Mouse (Mus musculus) T-cell, adult 2 months (primary cell): Measurements from ENCODE around the gene Gm42669.

Experiments
- DNase-seq: peaks from one replicate; pipeline ENCODE4 v3.0.0; 2022; ENCODE audit warnings: low spot score

Gm42669 gene

GRCm38 (mm10) chr5:107521897-107522296, 14.5 kb downstream of the Gm42669 start:
- DNase-seq, result no peak

- DNase-seq, result no peak
Observed at GRCm38 (mm10) chr5:107524281-107524680, 16.9 kb downstream of the Gm42669 start.

- no peak for DNase-seq
Observed at GRCm38 (mm10) chr5:107528856-107529255, 21.4 kb downstream of the Gm42669 start.

GRCm38 (mm10) chr5:107533590-107533989, 26.2 kb downstream of the Gm42669 start:
- DNase-seq, result no peak

GRCm38 (mm10) chr5:107534581-107534980, 27.2 kb downstream of the Gm42669 start, which contains the start of gene 1700028K03Rik:
Gene 1700028K03Rik (plus strand): TSS chr5:107534709.
- no peak for DNase-seq

DNA sequence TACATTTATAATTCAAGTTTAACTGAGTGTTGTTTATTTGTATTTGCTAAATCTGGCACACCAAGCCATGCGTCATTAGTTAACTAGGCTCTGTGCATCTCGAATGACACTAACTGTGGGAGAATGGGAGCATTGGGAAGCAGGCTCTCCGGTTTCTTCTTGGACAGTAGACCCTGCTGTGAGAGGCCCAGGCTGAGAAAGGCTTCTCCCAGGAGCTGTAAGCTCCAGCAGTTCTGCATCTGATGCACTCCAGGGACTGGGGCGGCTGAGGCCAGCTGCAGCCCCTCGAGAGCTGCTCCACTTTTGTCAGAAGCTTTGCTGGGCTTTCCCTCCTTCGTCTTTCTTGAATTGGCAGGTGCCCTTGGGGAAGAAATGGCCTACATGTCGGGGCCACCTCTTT, 34.3 kb downstream of the Gm42669 start:
- DNase-seq, result no peak

- DNase-seq, result peak; percentile 67
Observed at GRCm38 (mm10) chr5:107545927-107546326, 38.5 kb downstream of the Gm42669 start.

- DNase-seq, result no peak
Observed at GRCm38 (mm10) chr5:107547955-107548354, 40.5 kb downstream of the Gm42669 start.

DNA sequence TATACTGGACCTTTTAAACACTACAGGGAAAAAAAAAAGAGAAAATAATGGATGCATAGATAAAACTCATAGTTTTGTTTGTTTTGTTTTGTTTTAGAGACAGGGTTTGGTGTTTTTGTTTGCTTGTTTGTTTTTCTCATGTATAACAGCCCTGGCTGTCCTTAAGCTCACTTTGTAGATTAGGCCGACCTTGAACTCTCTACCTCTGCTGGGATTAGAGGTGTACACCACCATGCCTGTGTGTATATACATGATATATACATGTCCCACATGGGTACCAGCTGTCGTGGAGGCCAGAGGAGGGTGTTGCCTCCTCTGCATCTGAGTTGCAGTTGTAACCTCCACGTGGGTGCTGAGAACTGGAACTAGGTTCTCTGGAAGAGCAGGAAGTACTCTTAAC, 41.0 kb downstream of the Gm42669 start:
- no peak for DNase-seq

- peak; percentile 6 for DNase-seq
Observed at GRCm38 (mm10) chr5:107554336-107554735, 46.9 kb downstream of the Gm42669 start.

GRCm38 (mm10) chr5:107556969-107557368, 49.5 kb downstream of the Gm42669 start:
- DNase-seq, result no peak

- no peak for DNase-seq
Observed at GRCm38 (mm10) chr5:107569148-107569547, 61.7 kb downstream of the Gm42669 start.

DNA sequence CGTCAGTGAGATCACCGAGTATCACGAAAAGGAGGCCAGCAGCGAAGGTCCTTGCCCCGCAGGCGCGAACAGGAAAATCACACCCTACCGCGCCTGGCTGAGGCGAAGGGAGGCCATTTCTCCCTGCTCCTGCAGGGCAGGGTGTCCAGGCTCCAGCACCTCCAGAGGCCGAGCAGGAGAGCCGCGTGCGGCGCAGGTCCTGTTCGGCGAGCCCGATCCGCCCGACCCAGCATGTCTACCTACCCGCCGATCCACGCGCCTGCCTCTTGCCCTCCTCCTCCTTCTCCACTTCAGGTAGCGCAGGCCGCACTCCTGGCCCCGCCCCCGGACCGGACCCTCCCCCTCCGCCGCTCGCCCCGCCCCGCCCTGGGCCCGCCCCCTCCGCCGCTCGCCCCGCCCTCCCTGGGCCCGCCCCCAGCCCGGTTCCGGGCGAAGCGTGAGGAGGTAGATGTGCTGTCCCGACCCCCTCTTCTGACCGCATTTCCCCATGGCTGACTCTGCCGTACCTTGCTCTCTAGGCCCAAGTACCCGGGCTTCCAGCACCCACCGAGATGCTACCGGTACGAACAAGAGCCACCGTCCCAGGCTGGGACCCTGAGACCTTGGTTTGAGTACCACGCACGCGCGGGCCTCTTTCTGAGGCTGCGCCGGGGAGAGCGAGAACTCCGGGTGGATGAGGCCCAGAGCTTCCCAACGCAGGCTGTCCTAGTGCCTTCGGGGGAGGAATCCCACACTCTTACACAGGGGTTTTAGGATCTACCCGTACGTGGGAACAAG, 90.1 kb downstream of the Gm42669 start, which contains the start of the genes Rpap2 and Glmn:
TSS of gene Rpap2 (plus strand) at position 73 of the 777 bp plus-strand sequence.
TSS of gene Glmn (minus strand) at position 588 of the 777 bp plus-strand sequence.
- DNase-seq, result peak; percentile 83

GRCm38 (mm10) chr5:107598380-107598779, 91.0 kb downstream of the Gm42669 start:
- DNase-seq, result no peak

GRCm38 (mm10) chr5:107611224-107611623, 103.8 kb downstream of the Gm42669 start:
- DNase-seq, result peak; percentile 64

- no peak for DNase-seq
Observed at GRCm38 (mm10) chr5:107617986-107618385, 110.6 kb downstream of the Gm42669 start.

DNA sequence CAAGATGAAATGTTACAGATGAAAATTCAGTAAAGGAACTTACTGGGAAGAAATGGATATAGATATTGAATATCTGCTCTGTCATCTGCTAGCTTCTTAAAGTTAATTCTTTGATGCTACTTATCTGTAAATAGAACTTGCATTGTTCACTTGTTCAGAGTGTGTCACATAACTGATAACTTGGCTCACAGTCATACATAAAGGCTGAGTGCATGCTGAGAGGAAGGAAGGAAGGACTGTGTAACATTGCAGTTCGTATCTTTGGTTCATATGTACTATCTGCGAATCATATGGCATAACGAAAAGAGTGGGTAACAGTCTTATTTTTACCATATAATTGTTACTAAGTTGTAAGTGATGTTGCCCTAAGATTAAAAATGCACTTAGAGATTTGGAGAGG, 113.9 kb downstream of the Gm42669 start:
- DNase-seq, result no peak
